Mouse (Mus musculus): ENCODE results near the gene Milr1.
A peak's percentile ranks its signal among the peaks of the same experiment; 100 is the strongest.
"Not testable (repeated sequence)": the region's sequence is repeated elsewhere in the genome, so short reads cannot be mapped to it uniquely, and the experiment has no call there.

Milr1 gene

GRCm38 (mm10) chr11:106751039-106752018, at the start of gene Milr1:
Gene Milr1, plus strand, starts transcription at chr11:106751226.
- no peak for DNase-seq (ENCODE audit: low spot score)

DNA sequence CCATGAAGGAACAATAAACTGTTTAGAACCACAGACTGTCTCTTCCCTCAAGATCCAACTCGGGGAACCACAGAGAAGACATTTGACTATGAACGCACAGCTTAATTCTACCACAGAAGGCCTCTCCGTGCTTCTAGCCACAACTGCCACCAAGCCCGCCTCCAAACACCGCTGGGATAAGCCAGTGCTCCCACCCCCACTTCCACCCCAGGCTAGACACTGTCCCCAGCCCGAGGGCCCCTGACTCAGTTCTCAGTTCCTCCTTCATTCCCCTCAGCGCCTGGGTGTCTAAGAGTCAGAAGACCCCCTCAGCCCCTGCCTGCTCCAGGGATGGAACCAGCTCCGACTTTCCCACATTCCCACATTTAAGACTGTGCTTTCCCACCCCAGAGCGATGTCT, 49.4 kb upstream of the Milr1 start:
- DNase-seq (ENCODE audit: low spot score), result no peak

- DNase-seq (ENCODE audit: low spot score), result no peak
Observed at GRCm38 (mm10) chr11:106702584-106702983, 48.4 kb upstream of the Milr1 start.

DNA sequence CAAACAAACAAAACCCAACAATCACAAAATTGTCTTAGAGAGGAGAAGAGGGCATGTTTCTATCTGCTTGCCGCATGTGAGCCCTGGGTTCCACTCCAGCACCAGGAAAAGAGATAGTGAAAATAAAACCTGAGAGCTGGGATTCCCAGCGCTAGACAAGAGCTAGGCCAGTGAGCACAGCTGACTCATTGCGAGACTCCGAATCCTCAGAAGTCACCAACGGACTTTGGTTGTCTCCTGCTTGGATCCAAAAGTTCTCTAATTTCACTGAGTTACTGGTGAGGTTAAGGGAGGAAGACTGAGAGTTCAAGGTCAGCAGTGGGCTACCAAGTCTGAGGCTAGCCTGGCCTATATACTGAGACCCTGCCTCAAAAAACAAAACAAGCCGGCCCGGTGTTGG, 47.1 kb upstream of the Milr1 start:
- no peak for DNase-seq (ENCODE audit: low spot score)

- no peak for DNase-seq (ENCODE audit: low spot score)
Observed at GRCm38 (mm10) chr11:106704399-106705111, 46.5 kb upstream of the Milr1 start.

- DNase-seq (ENCODE audit: low spot score), result no peak
Observed at GRCm38 (mm10) chr11:106706212-106706611, 44.8 kb upstream of the Milr1 start.

DNA sequence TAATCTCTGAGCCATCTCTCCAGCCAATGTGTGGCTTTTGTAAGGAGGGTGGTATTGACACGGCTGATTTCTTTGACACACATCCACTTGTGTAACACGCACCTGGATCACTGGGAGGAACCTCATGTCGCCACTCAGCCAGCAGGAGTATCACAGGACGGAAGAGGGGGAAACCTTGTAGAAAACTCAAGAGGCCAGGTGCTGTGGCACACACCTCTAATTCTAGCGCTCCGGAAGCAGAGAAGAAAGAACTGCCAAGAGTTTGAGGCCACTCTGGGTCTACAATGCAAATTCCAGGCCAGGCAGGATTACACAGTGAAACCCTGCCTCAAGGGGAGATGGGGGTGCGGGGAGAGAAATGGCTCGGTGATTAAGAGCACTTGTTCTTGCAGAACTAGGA, 43.9 kb upstream of the Milr1 start:
- DNase-seq (ENCODE audit: low spot score), result no peak

- no peak for DNase-seq (ENCODE audit: low spot score)
Observed at GRCm38 (mm10) chr11:106707866-106708265, 43.2 kb upstream of the Milr1 start.

DNA sequence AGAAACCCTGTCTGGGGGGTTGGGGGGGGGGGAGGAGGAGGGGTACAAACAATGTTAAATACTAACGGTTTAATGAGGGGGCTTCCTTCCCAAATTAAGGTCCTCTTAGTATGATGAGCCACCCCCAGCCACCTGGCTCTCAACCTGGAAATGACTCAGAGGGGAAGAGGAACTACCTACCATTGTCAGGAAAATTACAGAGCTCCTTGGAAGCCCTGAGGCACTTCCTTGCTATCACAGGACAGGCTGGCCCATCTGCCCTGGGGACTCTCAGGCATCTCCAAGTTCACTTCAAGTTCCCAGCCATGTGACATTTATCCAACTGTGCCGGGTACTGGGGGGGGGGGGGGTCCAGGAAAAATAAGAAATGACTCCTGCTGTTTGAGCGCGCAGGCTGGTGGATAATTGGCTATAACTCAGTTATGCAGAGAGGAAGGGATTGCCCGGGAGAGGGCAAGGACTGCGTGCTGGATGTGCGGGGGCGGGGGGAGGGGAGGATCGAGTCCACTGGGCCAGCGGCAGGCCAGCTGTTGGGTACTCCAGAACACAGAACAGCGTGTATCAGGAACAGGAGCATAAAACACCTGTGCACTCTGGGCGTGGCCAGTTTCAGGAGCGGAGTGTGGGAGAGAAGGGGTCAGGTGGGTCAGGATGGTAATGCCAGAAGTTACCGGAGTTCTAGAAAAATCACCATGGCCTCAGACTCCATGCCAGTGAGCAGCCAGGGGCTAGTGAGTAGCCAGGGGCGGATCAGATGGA, 41.6 kb upstream of the Milr1 start:
- no peak for DNase-seq (ENCODE audit: low spot score)

- DNase-seq (ENCODE audit: low spot score), result no peak
Observed at GRCm38 (mm10) chr11:106710789-106711188, 40.2 kb upstream of the Milr1 start.

DNA sequence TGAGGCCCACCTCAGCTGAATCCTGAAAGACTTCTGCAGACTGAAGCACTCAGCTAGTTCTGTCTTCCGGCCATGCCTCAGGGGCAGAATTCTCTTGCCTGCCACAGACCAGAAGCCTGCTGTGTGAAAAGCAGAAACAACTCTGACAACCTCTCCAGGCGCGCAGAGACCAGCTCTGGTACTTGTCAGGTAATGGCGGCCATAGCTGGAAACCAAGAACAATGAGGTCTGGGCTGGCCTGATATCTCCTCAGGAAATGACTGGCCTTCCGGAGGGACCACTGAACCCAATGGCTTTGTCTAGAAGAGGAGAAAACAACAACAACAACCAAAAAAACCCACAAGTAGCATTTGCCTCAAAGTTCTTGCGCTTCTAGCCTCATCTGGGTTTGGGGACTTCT, 36.0 kb upstream of the Milr1 start:
- no peak for DNase-seq (ENCODE audit: low spot score)

- no peak for DNase-seq (ENCODE audit: low spot score)
Observed at GRCm38 (mm10) chr11:106716568-106716967, 34.5 kb upstream of the Milr1 start.

DNA sequence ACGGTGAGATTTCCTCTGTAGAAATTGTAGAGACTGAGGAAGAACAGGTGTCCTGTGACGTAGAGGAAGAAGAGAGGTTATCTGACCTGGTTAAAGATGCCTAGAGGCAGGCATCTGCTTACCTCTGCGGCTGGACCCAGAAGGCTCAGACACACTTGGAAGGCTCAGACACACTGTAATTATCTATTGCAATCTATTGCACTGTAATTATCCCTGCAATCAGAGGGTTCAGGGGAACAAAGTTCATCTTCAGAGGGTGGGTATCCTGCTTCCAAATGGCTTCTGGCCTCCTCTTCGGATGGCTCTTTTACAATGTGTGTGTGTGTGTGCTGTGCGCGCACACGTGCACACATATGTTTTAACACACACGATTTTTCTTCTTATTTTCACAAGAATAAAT, 30.6 kb upstream of the Milr1 start:
- DNase-seq (ENCODE audit: low spot score), result no peak

- DNase-seq (ENCODE audit: low spot score), result peak; percentile 26
Observed at GRCm38 (mm10) chr11:106722831-106723361, 28.1 kb upstream of the Milr1 start.

DNA sequence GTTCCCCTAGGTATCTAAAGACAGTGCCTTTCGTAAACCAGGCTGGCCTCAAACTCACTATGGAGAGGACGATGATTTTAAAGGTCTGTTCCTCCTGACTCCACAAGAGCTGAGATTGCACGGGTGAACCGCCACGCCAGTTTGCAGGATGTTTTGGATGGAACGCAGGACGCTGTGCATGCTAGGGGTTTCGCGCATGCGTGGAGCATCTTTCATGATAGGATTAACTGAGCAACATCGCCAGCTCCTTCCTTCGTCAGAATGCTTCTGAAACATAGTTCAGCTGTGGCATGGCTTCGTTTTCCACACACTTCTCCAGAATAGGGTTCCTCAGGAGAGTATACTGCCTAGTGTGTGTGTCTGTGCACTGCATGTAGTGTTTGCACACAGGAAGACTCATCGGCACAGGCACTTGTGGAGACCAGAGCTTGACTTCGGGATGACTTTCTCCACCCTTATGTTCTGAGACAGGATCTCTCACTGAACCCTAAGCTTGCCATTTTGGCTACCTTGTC, 27.4 kb upstream of the Milr1 start:
- peak; percentile 36 for DNase-seq (ENCODE audit: low spot score)

GRCm38 (mm10) chr11:106724176-106724915, 26.7 kb upstream of the Milr1 start:
- no peak for DNase-seq (ENCODE audit: low spot score)

GRCm38 (mm10) chr11:106724916-106725235, 26.1 kb upstream of the Milr1 start:
- DNase-seq (ENCODE audit: low spot score), result not testable (repeated sequence)

DNA sequence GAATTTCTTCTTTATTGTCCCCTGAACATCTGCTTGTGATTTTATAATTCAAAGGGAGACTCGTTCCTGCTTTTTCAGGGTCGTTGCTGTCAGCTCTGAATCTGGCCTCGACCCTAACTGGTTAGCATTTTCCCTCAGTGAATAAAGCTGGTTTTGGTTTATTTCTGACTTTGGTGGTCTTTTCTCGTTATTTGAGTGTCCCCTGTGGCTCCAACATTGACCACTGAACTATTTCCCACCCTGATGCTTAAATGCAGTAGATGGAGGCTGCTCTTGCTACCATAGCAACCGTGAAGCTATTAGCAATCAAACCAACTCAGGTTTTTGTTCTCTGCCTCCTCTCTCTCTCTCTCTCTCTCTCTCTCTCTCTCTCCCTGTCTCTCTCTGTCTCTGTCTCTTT, 23.1 kb upstream of the Milr1 start:
- DNase-seq (ENCODE audit: low spot score), result no peak

GRCm38 (mm10) chr11:106728402-106729366, 22.3 kb upstream of the Milr1 start:
- peak; percentile 39 for DNase-seq (ENCODE audit: low spot score)

- no peak for DNase-seq (ENCODE audit: low spot score)
Observed at GRCm38 (mm10) chr11:106729656-106730055, 21.4 kb upstream of the Milr1 start.
